Mouse (Mus musculus) cerebellum, adult 2 months (tissue): ENCODE measurements at regions not wholly inside any gene's neighbourhood (a gene's known extent, or its start where the extent isn't known, plus 50 kb on each side); places are given as distances from the start of the nearest gene placed in this dataset.

ENCODE experiments used
- CTCF ChIP-seq: fragments of 200-500 bp; IDR thresholded peaks from 2 replicates; pipeline ENCODE4 v1.5.1; 2011; ENCODE audit warnings: low read depth, mild to moderate bottlenecking, control low read depth, low read length, moderate library complexity, borderline replicate concordance; ENCODE audit not compliant: insufficient read depth
- POLR2A ChIP-seq: fragments of 200-500 bp; IDR thresholded peaks from 2 replicates; pipeline ENCODE4 v1.6.1; 2011; ENCODE audit warnings: low read length, control low read depth, borderline replicate concordance; ENCODE audit not compliant: insufficient read depth

DNA sequence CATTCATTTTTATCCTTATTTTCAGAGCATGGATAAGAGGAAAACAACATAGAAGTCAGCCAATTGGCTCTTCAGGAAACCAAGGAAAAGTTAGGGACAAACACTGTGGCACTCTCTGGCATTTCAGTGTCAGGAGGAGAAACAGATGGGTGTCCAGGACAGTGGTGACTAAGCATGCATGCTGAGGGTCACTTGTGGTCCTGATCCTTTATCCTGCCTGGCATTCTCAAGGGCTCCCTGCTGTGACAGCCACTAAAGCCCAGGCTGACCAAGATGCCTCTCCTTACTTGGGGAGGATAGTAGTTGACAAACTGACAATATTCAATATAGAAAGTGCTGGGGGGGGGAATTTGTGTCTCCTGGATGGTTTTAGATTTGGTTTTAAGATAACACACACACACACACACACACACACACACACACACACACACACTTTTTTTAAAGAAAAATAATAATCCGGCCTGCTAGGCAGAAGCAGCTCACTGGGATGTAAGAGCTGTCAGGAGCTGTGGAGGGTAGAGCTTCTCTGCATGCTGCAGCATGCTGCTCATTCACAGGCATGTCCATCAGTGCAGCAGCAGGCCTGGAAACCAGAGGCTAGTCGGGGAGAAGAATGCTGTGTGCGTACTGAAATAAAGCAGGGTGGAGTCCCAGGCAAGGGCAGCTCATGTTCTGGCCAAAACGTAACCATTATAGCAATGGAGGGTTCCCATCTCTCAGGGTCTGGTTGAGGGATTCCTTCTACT lies 130.8 kb downstream of the Samd5 start:
- TF ChIP-seq CTCF (no peak), POLR2A (no peak)
